Mouse (Mus musculus): Measurements from ENCODE around the gene Irs2. TPM values are rescaled to one million over a fixed set of nuclear protein-coding genes. Genes with fewer than 3 reads are reported as not detected.

The Irs2 gene
- total RNA-seq, 2 experiments from 2014 or later = 7.9 to 12.3 TPM

- intact Hi-C loops (cut with DNase I; ENCODE audit: low total_unique reads) = loop anchor here (10.0 kb wide), 1 partner anchor 109 kb away; no protein-coding TSS in a partner anchor
- no peak for DNase-seq
Measured at GRCm38 (mm10) chr8:10993582-10994216, 14.6 kb downstream of the Irs2 start.

- no peak for DNase-seq
- intact Hi-C loops (cut with DNase I; ENCODE audit: low total_unique reads) = loop anchor here (10.0 kb wide), 1 partner anchor 107 kb away; no protein-coding TSS in a partner anchor
Measured at GRCm38 (mm10) chr8:10992081-10992480, 16.2 kb downstream of the Irs2 start.

GRCm38 (mm10) chr8:10991323-10991722 is 16.9 kb downstream of the Irs2 start:
- intact Hi-C loops (cut with DNase I; ENCODE audit: low total_unique reads) = loop anchor here (10.0 kb wide), 1 partner anchor 107 kb away; no protein-coding TSS in a partner anchor

GRCm38 (mm10) chr8:10990421-10991110 is 17.7 kb downstream of the Irs2 start:
- DNase-seq = no peak
- intact Hi-C loops (cut with DNase I; ENCODE audit: low total_unique reads) = loop anchor here (10.0 kb wide), 1 partner anchor 106 kb away; no protein-coding TSS in a partner anchor

More at GRCm38 (mm10) chr8:10991323-10991722, 16.9 kb downstream of the Irs2 start:
- DNase-seq = no peak

GRCm38 (mm10) chr8:10989946-10990345 is 18.3 kb downstream of the Irs2 start:
- intact Hi-C loops (cut with DNase I; ENCODE audit: low total_unique reads) = loop anchor here (10.0 kb wide), 1 partner anchor 105 kb away; no protein-coding TSS in a partner anchor
- DNase-seq = no peak

- DNase-seq = no peak
- intact Hi-C loops (cut with DNase I; ENCODE audit: low total_unique reads) = no loop called here
Measured at GRCm38 (mm10) chr8:10986638-10987037, 21.6 kb downstream of the Irs2 start.

- no peak for DNase-seq
- intact Hi-C loops (cut with DNase I; ENCODE audit: low total_unique reads) = no loop called here
Measured at GRCm38 (mm10) chr8:10985064-10985463, 23.2 kb downstream of the Irs2 start.

- intact Hi-C loops (cut with DNase I; ENCODE audit: low total_unique reads) = no loop called here
- DNase-seq = no peak
Measured at GRCm38 (mm10) chr8:10980876-10981275, 27.4 kb downstream of the Irs2 start.

GRCm38 (mm10) chr8:10979916-10980315 is 28.3 kb downstream of the Irs2 start:
- DNase-seq = no peak
- intact Hi-C loops (cut with DNase I; ENCODE audit: low total_unique reads) = no loop called here

- no peak for DNase-seq
- intact Hi-C loops (cut with DNase I; ENCODE audit: low total_unique reads) = no loop called here
Measured at GRCm38 (mm10) chr8:10979196-10979794, 29.0 kb downstream of the Irs2 start.

GRCm38 (mm10) chr8:10978377-10978776 is 29.9 kb downstream of the Irs2 start:
- peak; percentile 78 for DNase-seq

GRCm38 (mm10) chr8:10977742-10978376 is 30.4 kb downstream of the Irs2 start:
- peak; percentile 32 for DNase-seq
- intact Hi-C loops (cut with DNase I; ENCODE audit: low total_unique reads) = no loop called here

More at GRCm38 (mm10) chr8:10978377-10978776, 29.9 kb downstream of the Irs2 start:
- intact Hi-C loops (cut with DNase I; ENCODE audit: low total_unique reads) = no loop called here

- no peak for DNase-seq
- intact Hi-C loops (cut with DNase I; ENCODE audit: low total_unique reads) = no loop called here
Measured at GRCm38 (mm10) chr8:10974659-10975058, 33.6 kb downstream of the Irs2 start.

GRCm38 (mm10) chr8:10974126-10974525 is 34.1 kb downstream of the Irs2 start:
- intact Hi-C loops (cut with DNase I; ENCODE audit: low total_unique reads) = no loop called here
- no peak for DNase-seq

GRCm38 (mm10) chr8:10972851-10973452 is 35.3 kb downstream of the Irs2 start:
- no peak for DNase-seq
- intact Hi-C loops (cut with DNase I; ENCODE audit: low total_unique reads) = no loop called here

- intact Hi-C loops (cut with DNase I; ENCODE audit: low total_unique reads) = no loop called here
- DNase-seq = no peak
Measured at GRCm38 (mm10) chr8:10971984-10972383, 36.3 kb downstream of the Irs2 start.

- intact Hi-C loops (cut with DNase I; ENCODE audit: low total_unique reads) = no loop called here
- DNase-seq = no peak
Measured at GRCm38 (mm10) chr8:10971509-10971908, 36.7 kb downstream of the Irs2 start.

- DNase-seq = no peak
- intact Hi-C loops (cut with DNase I; ENCODE audit: low total_unique reads) = no loop called here
Measured at GRCm38 (mm10) chr8:10970496-10971456, 37.5 kb downstream of the Irs2 start.
